Mouse (Mus musculus) intestine, embryonic 14.5 days (tissue): Measurements from ENCODE around the gene Hagh. TPM values are rescaled to one million over a fixed set of nuclear protein-coding genes. Genes with fewer than 3 reads are reported as not detected.

ENCODE experiments used
- polyA plus RNA-seq: library from polyadenylated mRNA; unstranded; fragments of >200 nt; fragmentation: Nextera tagmentation; extraction: Ambion mirVana; gene quantifications from 2 replicates; pipeline ENCODE4 v1.2.1, GENCODE M21; 2014

Hagh gene
- polyA plus RNA-seq, 1 experiment from 2014 or later, result 39.1 TPM

Other genes starting within 250 kb of the Hagh start
- 55.8 and 59.3 TPM in 2 replicates for gene Tsc2, start 207.5 kb upstream of the Hagh start, polyA plus RNA-seq
- 18.6 and 22.9 TPM in 2 replicates for gene Nthl1, start 207.5 kb upstream of the Hagh start, polyA plus RNA-seq
- 51.7 and 58.2 TPM in 2 replicates for gene Slc9a3r2, start 189.8 kb upstream of the Hagh start, polyA plus RNA-seq
- not detected in 2 replicates for gene Npw, start 181.7 kb upstream of the Hagh start, polyA plus RNA-seq
- gene Zfp598, start 170.5 kb upstream of the Hagh start, polyA plus RNA-seq, result 28.0 and 30.6 TPM in 2 replicates
- gene Syngr3, start 150.2 kb upstream of the Hagh start, polyA plus RNA-seq, result 7.5 and 7.7 TPM in 2 replicates
- 48.1 and 48.5 TPM in 2 replicates for gene Gfer, start 144.0 kb upstream of the Hagh start, polyA plus RNA-seq
- gene Noxo1, start 143.9 kb upstream of the Hagh start, polyA plus RNA-seq, result 6.4 and 7.2 TPM in 2 replicates
- 86.2 and 90.1 TPM in 2 replicates for gene Tbl3, start 132.5 kb upstream of the Hagh start, polyA plus RNA-seq
- 0.15 TPM in 2 replicates for gene Rnf151, start 122.1 kb upstream of the Hagh start, polyA plus RNA-seq
- 1,745 and 1,859 TPM in 2 replicates for gene Rps2, start 122.0 kb upstream of the Hagh start, polyA plus RNA-seq
- 258 and 296 TPM in 2 replicates for gene Ndufb10, start 115.7 kb upstream of the Hagh start, polyA plus RNA-seq
- gene Rpl3l, start 112.3 kb upstream of the Hagh start, polyA plus RNA-seq, result not detected in 2 replicates
- gene Msrb1, start 103.5 kb upstream of the Hagh start, polyA plus RNA-seq, result 32.3 and 33.9 TPM in 2 replicates
- 0.24 and 1.1 TPM in 2 replicates for gene Hs3st6, start 87.2 kb upstream of the Hagh start, polyA plus RNA-seq
- not detected in 2 replicates for gene Meiob, start 35.9 kb upstream of the Hagh start, polyA plus RNA-seq
- 30.4 and 33.9 TPM in 2 replicates for gene Fahd1, start 10.2 kb downstream of the Hagh start, polyA plus RNA-seq
- gene Igfals, start 25.9 kb downstream of the Hagh start, polyA plus RNA-seq, result 0.63 and 0.84 TPM in 2 replicates
- gene Nubp2, start 46.2 kb downstream of the Hagh start, polyA plus RNA-seq, result 58.8 and 61.9 TPM in 2 replicates
- 36.3 and 37.0 TPM in 2 replicates for gene Spsb3, start 46.5 kb downstream of the Hagh start, polyA plus RNA-seq
- 21.6 and 24.1 TPM in 2 replicates for gene Eme2, start 54.9 kb downstream of the Hagh start, polyA plus RNA-seq
- 100 and 110 TPM in 2 replicates for gene Mrps34, start 55.0 kb downstream of the Hagh start, polyA plus RNA-seq
- 86.4 and 90.7 TPM in 2 replicates for gene Nme3, start 56.4 kb downstream of the Hagh start, polyA plus RNA-seq
- 36.0 and 40.7 TPM in 2 replicates for gene Mapk8ip3, start 96.8 kb downstream of the Hagh start, polyA plus RNA-seq
- gene Jpt2, start 120.5 kb downstream of the Hagh start, polyA plus RNA-seq, result 125 and 143 TPM in 2 replicates
- gene Cramp1l, start 175.6 kb downstream of the Hagh start, polyA plus RNA-seq, result 7.1 and 8.8 TPM in 2 replicates
- gene Ift140, start 175.9 kb downstream of the Hagh start, polyA plus RNA-seq, result 16.3 and 16.9 TPM in 2 replicates
- gene Tmem204, start 243.4 kb downstream of the Hagh start, polyA plus RNA-seq, result 23.5 and 24.2 TPM in 2 replicates